Mouse (Mus musculus) cerebellum, adult 18-20 months (tissue): ENCODE measurements at regions not wholly inside any gene's neighbourhood (a gene's known extent, or its start where the extent isn't known, plus 50 kb on each side); places are given as distances from the start of the nearest gene placed in this dataset.

ENCODE experiments used
- DNase-seq, 2 experiments: peaks; one replicate each; pipeline ENCODE4 v3.0.0; 2021

DNA sequence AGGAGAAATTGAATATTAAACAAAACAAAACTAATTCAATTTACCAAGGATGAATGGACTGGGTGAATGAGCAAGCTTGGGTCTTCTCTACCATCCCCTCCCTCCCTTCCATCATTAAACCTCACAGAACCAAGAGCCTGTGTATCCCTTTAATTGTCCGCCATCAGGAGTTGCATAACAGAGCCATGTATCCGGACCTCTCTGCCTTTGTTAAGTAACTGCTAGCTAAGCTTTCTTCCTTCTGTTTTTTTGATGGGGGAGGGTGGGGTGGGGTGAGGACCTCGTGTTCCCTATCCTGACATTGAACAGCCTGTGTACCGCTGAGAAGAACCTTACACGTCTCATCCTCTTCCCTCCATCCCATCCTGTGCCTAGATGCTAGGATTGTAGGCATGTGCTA, 274.0 kb downstream of the Pmp22 start:
- no peak for DNase-seq

GRCm38 (mm10) chr11:63404719-63405118, 275.9 kb downstream of the Pmp22 start:
- peak; percentile 42 to 53 for DNase-seq

GRCm38 (mm10) chr11:63409431-63409830, 280.6 kb downstream of the Pmp22 start:
- DNase-seq = no peak

GRCm38 (mm10) chr11:63410921-63411320, 282.1 kb downstream of the Pmp22 start:
- no peak for DNase-seq

- DNase-seq = no peak
These were observed 283.7 kb downstream of the Pmp22 start for GRCm38 (mm10) chr11:63412364-63412991.

DNA sequence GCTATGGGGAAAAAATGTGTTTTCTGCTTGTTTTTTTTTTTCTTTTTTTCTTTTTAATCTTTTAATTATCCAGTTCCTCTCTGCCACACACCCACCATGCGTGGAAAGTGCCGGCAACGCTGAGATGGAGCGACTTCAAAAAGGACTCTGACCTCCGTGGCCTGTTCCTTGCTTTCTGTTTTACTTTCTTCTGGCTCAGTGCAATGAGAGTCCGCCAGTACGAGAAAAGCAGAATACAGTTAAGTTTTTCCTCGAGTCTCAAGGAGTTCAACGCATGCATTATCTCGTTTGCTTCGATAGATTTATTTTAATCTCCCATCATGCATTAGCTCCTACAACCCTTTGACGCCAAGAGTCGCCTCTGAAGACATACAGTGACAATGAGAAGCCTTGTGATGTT, 284.3 kb downstream of the Pmp22 start:
- DNase-seq = no peak

DNA sequence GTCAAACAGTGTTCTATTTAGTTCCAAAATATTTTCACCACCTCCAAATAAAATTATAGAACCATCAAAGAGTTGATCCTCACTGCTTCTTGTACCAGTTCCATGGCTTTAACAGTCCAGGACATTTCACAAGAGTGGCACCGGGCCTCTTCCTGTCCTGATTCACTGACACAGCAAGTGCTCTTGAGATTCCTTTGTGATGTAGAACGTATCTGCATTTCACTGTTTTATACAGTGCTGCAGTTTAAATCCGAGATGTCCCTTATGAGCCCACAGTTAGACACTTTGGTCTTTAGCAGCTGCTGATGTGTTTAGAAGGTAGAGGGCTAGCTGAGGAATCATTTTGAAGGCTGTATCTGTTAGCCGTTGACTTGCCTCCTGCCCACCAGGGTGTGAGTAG, 284.8 kb downstream of the Pmp22 start:
- no peak for DNase-seq

DNA sequence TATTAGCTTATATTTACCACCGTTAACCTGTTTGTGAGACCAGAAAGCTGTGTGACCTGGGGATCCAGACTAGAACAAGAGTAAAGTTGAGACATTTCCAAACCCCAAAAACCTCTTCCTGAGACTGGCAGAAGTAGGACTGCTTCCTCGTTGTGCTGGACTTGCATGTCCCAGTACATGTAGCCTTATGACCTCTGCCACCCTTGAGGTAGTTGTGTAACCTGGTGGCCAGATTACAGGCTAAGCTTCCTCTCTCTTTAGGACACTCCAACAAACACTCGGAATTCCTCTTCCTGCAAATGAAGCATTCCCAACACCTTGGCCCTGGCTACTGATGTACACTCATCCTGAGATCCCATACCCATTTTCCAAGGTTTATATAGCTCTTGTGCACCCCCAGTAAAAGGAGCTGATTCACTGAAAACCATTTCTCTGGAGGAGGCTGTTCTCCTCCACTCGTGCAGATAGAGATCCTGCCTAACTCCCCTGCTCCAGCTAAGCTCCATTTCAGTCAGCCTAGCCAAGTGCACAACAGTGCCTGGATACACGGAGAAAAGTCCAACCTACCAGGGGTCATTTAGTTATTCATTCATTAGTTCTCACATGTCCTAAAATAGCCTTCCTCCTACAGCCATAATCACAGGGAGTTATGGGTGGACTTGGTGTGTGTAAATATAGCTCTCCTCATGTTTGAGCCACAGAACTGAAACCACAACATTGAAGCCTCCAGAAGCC, 289.4 kb downstream of the Pmp22 start:
- no peak for DNase-seq

DNA sequence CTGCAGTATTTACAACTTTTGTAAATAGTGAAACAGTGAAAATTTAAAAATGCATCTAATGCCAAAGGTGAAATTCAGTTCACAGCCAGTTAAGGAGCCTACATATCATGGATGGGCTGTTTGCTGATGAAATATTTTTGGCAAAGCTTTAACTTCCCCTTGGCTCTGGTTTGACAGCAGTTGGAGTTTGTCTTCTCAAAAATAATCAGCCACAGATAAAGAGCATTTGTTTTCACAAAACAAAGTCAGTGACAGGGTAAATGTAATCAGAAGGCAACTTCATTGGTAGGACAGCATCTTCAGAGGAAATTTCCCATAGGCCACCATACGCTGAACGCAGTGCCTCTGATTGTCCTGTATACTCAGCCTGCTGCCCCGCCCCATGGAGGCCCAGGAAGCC, 291.6 kb downstream of the Pmp22 start:
- DNase-seq = no peak

GRCm38 (mm10) chr11:63422069-63422468, 293.3 kb downstream of the Pmp22 start:
- no peak for DNase-seq

DNA sequence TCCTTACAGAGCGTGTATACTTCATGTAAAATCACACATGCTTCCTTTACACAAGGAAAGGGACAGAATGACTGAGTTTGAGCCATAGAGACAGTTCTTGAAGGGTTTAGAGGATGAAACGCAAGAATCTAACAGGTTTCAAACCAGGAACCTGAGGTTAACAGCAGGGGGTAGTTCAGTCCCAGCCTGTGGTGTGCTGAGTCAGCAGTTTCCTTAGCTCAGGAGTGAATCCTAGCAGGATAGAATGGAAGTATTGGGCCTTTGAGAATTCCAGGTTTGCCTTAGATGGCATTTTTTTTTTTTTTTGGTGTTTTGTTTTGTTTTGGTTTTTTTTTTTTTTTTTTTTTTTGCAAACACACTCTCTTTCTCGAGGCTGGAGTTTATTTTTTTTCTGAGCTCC, 295.5 kb downstream of the Pmp22 start:
- no peak for DNase-seq

- DNase-seq = no peak
These were observed 297.0 kb downstream of the Pmp22 start for GRCm38 (mm10) chr11:63425741-63426140.

DNA sequence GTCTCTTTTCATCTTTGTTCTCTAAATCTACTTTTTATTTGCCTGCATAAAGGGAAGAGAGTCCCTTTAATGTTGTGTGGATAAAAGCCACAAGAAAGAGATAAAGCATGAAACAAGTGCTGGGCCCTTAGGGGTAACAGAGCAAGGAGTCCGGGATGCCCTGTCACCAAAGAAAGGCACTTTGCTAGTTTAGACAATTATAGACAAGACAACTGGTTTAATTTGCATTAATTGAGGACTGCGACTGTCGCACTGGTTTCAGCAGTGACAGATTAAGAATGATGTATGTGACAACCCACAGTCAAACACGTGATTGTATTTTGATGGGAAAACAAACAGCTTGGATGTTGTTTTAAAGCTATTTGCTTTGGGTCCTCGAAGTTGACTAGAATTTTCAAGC, 325.0 kb downstream of the Pmp22 start:
- DNase-seq = no peak

DNA sequence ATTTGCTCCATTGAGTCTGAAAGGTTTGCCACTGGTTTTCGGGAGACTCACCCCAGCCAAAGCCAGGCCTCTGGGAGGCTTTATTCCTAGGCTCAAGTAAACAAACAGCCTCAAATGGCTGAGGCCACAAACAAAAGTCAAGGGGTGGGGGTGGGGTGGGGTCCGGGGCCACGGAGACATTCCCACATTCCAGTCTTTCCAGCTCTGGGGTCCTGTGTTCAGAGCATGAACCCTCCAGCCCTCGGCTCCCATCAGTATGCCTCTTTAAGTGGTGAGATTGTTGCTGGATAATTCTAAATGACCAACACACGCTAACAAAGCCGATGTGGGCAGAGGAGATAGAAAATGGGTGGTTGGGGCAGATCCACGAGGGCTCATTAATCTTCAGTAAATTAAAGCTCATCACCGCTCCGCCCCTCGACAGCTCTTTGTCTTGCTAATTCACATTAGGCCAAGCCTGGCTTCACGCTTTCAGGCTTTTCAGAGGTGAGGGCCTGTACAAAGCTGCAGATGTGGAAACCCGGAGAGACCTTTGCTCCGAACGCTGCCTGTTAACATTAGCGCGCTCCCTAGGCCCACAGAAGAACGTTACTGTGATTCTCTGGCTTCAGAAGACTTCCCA, 326.2 kb downstream of the Pmp22 start:
- no peak for DNase-seq

- DNase-seq = no peak
These were observed 327.6 kb downstream of the Pmp22 start for GRCm38 (mm10) chr11:63456356-63456755.

- no peak for DNase-seq
These were observed 328.5 kb downstream of the Pmp22 start for GRCm38 (mm10) chr11:63457250-63457649.

DNA sequence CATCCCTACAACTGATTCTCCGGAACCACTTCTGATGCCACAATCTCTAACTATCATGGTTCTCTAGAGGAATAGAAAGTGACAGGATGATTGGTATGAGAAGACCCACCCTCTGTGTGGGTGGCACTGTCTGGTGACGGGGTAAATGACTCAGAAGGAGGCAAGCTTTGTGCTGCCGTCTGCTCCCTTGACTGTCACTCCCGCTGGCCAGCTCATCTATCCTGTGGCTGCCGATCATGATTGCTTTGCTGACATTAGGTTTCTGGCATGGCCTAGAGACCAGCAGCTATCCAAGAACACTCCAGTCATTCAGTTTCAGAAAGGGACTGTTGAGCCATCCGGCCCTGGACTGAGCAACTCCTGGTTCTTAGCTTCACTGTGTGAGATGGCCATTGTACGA, 331.4 kb downstream of the Pmp22 start:
- no peak for DNase-seq

- DNase-seq = no peak
These were observed 335.1 kb downstream of the Pmp22 start for GRCm38 (mm10) chr11:63463797-63464331.

- DNase-seq = no peak
These were observed 337.2 kb downstream of the Pmp22 start for GRCm38 (mm10) chr11:63465941-63466340.

DNA sequence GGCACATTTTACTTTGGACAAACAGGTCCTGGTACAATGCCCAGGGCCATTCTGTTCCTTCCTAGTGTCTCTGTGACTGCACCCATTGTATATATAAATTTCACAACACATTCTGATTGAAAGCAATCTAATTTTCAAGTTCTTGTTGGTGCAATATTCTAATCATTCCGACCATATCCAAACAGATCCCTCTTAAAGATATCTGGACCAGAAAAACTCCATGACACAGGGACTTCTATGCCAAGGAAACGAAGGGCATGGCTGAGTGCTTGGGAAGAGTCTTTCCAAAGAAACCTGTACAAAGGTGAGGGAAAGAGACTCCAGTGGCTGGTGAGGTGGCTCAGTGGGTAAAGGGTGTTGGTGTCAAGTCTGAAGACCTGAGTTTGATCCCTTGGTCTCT, 337.8 kb downstream of the Pmp22 start:
- no peak for DNase-seq

GRCm38 (mm10) chr11:63474831-63475230, 346.0 kb downstream of the Pmp22 start:
- DNase-seq = no peak

GRCm38 (mm10) chr11:63481676-63482310, 353.0 kb downstream of the Pmp22 start:
- DNase-seq = no peak

- no peak for DNase-seq
These were observed 353.8 kb downstream of the Pmp22 start for GRCm38 (mm10) chr11:63482593-63482992.

DNA sequence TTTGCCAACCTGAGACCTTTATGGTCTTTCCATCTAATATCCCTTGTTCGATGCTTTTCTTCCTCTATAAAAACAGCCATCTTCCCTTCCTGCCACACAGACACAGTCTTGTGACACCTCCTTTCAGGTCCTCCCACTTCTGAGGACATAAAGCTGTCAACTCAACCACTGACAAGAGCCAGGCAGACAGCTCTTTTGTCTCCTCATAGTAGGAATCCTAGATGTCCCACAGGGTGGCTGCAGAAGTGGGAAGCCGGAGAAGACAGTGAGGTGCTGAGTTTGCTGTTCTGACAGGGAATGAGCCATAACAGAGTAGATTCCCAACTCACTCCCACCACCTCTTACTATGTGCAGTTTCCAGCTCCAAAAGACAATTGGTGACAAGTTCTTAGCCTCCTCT, 358.4 kb downstream of the Pmp22 start:
- DNase-seq = no peak
